Mouse (Mus musculus): ENCODE data around the gene Slc7a5.
A peak's percentile ranks its signal among the peaks of the same experiment; 100 is the strongest.

Gene Slc7a5

DNA sequence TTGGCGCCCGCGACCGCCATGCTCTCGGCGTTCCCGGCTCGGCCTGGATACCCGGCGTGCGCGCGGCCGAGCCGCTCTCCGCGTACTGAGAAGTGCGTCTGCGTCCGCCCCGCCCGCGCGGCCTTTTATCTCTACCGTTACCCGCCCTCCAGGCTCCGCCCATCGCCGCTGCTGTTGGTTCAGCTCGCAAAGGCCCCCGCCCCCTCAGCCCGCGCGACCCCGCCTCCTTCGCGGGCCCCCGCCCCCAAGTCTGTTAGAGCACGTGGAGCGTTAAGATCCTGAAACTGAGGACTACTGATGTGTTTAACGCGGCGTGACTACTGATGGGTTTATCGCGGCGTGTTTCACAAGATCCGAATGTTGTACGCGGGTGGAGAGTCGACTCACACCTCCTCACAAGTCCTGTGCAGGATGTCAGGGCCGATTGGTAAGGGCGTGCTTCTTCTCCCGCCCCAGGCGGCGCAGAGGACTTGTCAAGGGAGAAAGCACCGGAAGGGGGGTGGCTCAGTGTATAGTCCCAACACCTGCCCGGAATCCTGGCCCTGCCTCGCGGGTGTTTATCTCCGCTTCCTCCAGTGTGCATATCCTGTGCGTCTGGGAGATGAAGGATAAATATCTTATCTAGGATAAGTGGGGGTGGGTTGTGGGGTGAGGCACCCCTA lies at the start of gene Slc7a5:
Gene Slc7a5, minus strand, starts transcription at position 108 of the 662 bp plus-strand sequence.
- no peak for DNase-seq (ENCODE audit: extremely low read depth, low read depth, low spot score)

DNA sequence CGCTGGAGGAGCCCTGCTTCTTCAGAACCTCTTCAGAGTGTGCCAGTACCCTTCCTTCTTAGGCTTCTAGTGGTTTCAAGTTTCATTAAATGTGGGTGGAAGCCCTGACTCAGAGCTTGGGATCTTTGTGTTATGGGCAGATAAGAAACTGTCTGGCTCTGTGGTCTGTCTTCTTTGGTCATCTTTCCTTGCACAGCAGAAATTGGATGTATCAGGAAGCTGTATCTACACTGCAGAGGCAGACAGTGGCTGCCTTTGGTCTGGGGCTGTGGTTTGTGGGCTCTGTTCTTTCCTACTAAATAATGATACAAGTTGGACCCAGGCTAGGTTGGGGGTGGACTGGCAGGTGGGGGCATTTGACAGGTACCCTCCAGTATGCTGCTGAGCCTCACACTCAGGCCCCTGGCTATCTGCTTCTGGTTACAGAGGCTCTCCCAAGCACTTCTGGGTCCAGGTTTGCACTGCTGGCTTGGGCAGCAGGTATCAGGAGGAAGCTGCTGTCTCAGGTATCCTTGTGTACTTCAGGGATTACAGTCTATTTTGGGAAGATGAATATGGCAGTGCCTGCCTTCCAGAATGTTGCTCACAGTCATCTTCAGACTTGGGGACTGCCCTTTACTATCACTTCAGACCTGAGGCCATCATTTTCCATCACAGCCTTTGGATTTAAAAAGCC lies 48.5 kb upstream of the Slc7a5 start:
- DNase-seq (ENCODE audit: extremely low read depth, low read depth, low spot score), result no peak

DNA sequence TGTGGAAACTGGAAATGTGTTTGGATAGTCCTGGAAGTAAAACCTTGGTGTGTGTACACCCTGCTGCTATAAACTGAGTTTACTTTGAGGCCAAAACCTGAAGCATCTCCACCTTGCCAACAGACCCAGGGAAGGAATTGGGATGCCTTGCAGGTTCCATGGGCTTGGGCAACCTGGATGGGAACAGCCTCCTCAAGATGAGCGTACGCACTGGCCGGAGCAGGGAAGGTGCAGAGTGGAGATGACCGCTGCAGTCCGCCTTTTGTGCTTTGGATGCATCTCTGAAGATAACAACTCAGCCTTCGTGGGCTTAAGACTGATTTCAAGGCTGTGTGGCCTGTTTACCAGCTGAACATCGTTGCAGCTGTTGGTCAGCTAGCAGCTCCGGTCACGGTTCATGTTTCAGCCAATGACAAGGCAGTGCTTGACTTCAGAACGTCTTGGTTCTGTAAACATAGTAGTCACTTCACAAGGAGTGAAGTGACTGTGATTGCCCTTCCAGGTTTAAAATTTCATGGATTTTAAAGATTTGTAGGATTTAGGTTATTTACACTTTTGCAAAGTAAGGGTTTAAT lies 47.6 kb upstream of the Slc7a5 start:
- DNase-seq (ENCODE audit: extremely low read depth, low read depth, low spot score), result no peak

DNA sequence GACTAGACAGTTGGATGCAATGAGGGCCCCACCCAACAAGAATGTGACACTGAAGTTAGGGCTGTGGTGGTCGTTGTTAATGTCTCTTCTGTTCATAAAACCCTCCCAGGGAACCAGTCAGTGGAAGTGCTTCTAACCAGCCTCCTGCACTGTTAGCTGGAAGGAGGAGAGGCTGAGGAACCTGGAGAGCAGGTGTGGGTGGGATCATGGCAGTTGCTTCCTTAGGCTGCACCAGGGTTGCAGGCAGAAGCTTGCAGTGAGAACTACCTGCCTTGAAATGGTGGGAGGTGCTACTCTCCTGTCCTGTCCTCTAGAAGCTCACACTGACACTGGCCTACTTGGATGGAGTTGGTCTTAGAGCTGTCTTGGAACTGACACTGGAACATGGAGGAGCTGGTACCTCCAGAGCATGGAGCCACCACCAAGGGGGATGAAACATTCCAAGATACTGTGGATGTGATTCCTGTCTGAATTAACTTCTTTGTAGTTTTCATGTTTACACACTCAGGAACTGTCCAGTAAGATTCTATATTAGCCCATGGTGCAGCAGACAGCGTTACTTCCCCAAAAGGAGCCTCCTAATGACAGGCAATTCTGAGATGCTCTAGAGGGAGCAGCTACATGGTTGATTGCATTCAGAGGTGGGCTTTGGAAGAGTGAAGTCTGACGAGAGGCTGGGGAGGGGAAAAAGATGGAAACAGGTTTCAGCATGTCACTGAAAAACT lies 46.5 kb upstream of the Slc7a5 start:
- DNase-seq (ENCODE audit: extremely low read depth, low read depth, low spot score), result no peak

DNA sequence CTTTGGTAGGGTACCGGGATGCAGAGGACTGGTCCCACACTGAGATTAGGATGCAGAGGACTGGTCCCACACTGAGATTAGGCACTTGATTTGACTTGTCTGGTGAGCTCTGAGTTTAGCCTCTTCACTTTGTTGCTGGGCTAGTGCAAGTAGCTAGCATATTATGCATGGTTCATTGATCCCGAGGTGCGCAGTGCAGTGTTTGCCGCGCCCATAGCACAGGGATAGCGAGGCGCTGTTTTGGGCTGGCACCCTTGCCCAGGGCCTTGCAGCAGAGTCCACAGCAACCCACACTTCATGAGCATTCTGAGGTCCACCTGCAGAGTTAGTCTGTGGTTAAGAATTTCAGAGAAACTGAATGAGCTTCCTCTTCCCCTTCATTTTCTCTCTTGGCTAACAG lies 45.3 kb upstream of the Slc7a5 start:
- no peak for DNase-seq (ENCODE audit: extremely low read depth, low read depth, low spot score)

DNA sequence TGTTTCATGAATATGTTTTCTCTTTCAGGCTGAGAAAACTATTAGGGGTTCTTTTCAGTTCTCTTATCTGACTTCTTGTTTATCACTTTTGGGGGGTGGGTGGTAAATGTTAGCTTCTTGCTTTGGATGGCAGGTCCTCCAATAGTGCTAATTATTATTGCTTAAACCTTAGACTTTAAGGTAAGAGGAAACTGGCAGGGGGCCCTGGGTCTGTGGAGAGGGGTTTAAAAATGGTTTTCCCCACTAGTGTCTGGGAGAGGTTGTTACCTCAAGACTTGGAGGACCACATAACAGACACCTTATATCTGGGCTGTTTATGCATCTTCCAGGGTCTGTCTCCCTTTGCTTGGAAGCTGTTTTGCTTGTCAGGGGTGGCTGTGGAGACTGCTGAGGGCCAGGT lies 44.6 kb upstream of the Slc7a5 start:
- no peak for DNase-seq (ENCODE audit: extremely low read depth, low read depth, low spot score)

DNA sequence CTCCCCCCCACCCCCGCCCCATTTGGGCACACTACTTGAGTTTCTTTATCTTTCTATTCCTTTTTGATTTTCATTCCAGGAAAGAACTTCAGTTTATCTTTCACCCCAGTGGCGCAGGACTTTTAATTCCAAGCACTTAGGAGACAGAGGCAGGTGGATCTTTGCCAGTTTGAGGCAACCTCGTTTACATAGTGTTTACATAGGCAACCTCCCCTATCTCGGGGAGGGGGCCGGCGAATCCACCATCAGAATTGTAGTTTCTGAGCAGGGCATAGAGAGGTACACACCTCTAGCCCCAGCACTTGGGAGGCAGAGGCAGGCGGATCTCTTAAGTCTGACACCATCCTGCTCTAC lies 44.1 kb upstream of the Slc7a5 start:
- no peak for DNase-seq (ENCODE audit: extremely low read depth, low read depth, low spot score)

DNA sequence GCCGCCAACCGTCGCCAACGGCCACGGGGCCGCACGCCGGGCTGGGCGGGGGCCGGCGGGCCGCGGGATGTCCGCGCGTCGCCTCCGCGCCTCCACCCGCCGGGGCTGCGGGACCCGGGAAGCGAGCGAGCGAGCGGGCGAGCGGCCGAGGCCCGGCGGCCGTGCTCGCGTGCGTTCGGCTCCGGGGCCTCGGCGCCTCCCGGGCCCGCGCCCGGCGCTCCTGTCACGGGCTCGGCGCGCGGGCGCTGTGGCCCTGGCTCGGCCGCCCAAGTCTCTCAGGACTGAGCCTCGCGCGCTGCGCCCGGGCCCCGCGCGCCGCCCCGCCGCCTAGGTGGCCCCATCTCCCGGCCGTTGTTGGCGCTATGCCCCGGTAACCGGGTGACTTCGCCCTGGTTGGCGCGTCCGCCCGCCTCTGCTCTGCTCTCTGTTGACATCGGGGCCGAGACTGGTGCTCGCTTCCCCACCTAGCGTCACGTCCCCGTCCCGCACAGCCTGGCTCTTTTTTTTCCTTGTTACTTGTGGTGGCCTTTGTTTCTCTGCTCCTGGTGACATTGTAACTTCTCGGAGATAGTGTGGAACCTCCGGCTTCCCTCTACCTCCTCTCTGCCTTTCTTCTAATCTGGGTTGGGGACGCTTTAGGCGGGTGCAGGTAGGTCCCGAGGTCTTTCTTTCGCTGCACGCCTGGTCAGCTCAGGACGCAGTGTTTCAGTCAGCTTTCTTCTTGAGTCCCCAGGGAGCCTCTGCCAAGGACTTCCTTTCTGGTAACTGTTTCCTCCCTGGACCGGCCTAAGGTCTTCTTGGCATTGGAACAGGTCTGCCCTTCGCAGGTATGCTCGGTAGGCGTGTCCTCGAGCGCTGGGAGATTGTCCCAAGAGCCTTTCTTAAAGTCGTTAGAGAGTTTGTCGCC lies 43.5 kb upstream of the Slc7a5 start:
- peak; percentile 36 for DNase-seq (ENCODE audit: extremely low read depth, low read depth, low spot score)

DNA sequence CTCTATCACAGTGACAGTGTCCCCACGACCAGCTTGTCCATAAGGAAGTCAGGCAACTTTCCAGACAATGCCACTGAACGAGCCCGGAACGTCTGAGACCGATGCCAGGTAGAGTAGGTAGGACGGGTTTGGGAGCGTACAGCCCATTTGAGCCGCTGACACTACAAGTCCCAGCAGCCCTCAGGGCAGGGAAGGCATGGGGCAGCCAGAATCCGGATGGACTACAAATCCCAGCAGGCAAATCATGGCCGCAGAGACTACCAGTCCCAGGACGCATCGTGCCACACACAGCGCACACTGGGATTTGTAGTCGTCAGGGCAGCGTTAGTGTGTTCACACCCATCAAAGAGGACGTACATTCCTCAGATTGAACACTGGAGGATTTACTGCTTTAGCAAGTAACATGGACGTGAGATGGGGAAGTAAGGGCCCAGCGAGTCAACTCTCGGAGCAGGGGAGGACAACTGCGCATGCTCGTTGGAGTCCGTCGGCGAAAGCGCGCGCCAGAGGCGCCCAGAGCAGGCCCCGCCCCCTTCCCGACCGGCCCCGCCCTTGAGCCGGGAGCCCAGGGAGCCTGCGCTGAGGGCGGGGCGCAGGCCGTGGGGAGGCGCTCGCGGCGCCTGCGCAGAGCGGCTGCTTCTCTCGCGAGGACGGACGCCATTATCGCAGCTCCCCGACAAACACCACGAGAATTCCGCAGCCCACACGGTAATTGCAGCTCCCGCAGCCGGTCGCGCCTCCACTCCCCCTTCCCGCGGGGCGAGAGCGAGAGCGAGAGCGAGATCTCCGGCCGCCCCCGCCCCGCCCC lies 42.7 kb upstream of the Slc7a5 start:
- peak; percentile 97 for DNase-seq (ENCODE audit: extremely low read depth, low read depth, low spot score)

DNA sequence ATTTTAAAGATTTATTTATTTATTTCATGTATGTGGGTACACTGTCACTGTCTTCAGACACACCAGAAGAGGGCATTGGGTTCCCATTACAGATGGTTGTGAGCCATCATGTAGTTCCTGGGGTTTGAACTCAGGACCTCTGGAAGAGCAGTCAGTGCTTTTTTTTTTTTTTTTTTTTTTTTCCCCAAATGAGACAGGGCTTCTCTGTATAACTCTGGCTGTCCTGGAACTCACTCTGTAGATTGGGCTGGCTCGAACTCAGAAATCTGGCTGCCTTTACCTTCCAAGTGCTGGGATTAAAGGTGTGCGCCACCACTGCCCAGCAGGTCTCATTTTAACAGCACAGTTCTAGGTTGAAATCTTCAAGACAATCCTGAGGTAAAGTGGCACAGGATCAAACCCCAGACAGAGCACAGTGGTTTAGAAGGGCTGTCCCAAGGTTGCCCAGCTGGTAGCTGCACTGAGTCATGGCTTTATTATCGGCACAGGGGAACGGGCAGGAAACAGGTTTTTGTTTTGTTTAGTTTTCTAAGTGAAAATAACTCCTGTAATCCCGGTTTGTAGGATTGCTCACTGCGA lies 41.8 kb upstream of the Slc7a5 start, which contains the start of gene Banp:
Gene Banp, plus strand, starts transcription at position 529 of the 579 bp plus-strand sequence.
- no peak for DNase-seq (ENCODE audit: extremely low read depth, low read depth, low spot score)

DNA sequence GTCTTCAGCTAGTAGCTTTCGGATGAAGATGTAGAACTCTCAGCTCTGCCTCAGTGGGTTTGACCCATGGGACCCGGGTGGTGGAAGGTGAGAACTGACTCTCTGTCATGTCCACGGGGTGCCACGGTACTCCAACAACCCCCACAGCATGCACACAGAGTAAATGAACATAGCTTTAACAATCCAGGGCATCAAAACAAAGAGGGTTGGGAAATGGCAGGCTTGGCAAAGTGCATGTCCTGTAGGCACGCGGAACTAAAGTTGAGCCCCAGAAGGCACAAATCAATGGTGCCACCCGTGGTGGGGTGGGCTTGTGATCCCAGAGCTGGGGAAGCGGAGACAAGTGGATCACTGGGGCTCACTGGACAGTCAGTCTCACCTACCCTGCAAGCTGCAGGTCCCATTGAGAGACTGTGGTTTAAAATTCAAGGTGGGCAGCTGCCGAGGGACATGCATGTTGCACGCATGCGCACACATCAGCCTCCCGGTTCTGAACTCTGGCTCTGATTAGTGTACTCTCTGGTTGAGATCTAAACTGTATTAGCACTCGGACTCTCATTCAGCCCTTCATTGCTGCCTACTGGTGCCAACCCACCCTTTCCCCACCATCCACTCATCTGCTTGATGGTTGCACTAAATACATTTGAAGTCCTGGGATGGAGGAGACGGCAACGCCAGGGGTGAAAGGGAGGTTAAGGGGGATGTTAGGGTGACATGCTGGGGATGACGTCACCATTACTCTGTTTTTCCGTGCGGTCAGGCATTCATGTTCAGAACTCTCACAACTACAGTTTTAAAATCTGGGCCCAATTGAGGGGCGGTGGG lies 41.0 kb upstream of the Slc7a5 start:
- DNase-seq (ENCODE audit: extremely low read depth, low read depth, low spot score), result no peak

DNA sequence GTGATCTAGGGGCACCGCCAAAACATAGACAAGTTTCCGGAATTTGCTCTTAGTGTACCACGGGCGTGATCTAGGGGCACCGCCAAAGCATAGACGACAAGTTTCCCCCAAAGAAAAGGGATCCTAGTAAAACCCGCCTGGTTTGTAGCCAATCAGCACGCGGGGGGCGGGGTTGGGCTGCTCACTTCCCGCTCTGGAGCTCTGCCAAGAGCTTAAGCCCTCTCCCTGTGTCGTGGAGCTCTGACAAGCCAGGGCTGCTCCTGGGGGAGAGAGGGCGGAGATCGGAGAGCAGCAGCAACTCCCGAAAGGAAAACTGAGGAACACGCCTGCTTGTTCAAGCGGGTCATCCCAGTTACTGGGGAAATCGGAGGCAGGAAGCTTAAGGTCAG lies 40.3 kb upstream of the Slc7a5 start:
- no peak for DNase-seq (ENCODE audit: extremely low read depth, low read depth, low spot score)

DNA sequence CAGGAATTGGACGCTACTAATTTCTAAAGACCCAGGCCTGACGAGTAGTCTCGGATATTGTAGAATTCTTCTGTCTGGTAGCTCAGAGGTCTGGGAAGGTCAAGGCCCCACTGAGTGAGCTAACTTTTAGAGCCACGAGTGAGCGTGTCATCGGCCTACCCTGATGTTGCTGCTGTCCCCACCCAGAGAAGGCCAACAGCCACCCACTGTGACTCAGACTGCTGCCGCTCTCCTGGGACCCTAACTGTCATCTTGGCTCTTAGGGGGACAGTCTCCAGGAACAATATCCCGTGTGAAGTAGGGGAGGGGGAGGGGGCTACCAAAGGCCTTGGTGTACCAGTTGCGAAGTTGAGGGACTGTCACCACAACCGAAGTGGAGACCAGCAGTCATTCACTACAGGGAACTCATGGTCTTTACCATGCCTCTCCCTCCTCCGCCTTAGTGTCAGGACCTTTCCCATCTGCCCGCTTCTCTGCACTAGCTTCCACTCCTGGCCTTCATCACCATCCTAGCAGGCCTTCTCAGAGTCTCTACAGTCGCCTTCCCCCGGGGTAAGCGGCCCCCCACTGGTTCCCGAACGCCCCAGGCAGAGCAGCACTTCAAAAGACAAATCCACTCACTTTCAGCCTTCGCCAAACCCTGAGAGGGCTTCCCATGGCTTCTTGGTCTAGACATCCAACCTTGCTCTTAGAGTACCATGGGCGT lies 39.7 kb upstream of the Slc7a5 start:
- DNase-seq (ENCODE audit: extremely low read depth, low read depth, low spot score), result no peak

DNA sequence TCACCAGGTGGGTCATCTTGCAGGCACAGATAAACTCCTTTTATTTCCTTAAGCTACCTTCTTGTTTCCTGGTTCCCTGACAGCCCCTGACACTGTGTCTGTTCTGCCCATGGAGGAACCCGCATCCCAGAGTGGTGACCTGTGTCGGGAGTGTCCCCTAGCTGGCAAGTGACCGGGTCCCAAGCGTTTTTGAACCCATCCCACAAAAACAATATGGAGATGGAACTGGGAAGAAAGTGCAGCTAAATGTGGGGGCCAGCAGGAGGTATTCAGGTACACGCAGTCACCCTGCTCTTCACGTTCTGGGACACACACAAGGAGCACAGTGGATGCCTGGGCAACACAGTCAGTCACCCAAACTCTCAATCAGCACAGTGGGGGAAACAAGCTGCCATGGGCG lies 38.9 kb upstream of the Slc7a5 start:
- no peak for DNase-seq (ENCODE audit: extremely low read depth, low read depth, low spot score)

DNA sequence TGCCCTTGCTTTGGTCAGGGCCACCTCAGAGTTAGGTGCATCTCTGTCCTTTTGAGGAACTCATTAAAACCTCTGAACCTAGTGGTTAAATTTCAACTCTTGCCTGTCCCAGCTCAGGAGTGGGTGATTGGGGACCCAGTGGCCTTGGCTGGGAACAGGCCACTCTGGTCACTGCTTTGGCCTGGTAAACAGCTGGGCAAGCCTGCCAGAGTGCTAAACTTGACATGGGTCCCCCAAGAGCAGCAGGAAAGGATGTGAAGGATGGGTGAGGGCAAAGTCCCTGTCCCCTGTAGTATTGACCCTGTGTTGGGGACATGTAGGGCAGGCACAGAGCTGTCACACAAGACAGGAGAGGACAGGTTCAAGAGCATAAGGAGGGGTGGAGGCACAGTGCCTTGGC lies 37.3 kb upstream of the Slc7a5 start, which contains the start of gene Car5a:
Gene Car5a, minus strand, starts transcription at position 74 of the 400 bp plus-strand sequence.
- DNase-seq (ENCODE audit: extremely low read depth, low read depth, low spot score), result no peak

DNA sequence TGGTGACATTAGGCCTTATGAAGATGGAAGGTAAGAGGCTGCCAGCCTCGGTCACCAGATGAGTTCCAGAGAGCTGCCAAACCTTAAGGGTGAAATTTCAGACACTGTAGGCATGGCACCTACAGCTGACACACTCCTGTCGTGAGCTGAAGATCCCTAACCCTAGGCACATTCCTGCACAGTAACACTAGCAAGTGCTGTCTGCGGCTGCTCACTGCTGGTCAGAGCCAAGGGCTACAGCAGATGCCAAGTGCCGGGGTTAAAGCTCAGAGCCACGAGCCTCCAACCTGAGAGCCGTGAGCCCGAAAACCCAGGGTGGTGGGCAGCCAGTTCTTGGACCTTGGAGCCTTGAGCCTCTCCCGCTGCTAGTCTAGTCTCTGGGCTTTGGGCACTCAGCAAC lies 36.2 kb upstream of the Slc7a5 start:
- DNase-seq (ENCODE audit: extremely low read depth, low read depth, low spot score), result no peak

DNA sequence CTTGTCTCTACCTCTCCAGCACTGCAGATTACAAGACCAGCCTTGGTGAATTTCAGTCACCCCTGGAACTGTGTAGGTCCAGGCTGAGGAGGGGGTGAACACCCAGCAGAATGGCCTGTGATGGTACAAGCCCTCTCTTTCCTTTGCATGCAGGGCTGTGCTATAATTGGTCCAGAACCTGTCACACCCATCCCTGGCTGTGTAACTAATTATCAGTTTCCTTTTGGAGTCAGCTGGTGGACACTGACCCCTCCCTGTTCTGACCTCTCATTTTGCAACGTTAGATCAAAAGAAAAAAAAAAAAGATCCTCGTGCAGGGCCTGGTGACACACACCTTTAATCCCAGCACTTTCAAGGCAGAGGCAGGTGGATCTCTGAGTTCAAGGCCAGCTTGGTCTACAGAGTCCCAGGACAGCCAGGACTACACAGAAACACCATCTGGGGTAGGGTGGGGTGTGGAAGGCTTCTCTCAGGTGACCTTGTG lies 35.6 kb upstream of the Slc7a5 start:
- no peak for DNase-seq (ENCODE audit: extremely low read depth, low read depth, low spot score)

DNA sequence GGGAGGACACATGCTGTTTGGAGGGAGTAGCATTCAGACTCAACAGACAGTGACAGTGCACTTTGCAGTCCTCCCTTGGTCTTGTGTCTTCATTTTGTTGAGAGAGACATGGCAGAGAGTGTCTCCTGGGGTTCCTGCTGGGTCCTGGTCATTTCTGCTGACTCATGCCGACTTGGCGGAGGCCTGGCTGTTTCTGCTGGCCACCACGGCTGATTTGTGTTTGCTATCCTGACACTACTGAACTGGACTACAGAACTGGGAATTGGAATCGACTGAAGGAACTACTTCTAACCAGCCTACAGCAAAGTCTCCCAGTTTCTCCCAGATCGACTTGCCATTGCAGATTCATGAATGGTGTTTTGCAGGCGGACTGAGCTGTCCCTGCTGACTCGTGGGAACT lies 31.2 kb upstream of the Slc7a5 start:
- no peak for DNase-seq (ENCODE audit: extremely low read depth, low read depth, low spot score)

Data from fat pad, adult 2 months (tissue).